Mouse (Mus musculus) MEL (cell line): ENCODE data around the gene Cfap69.

ENCODE experiments used
- CTCF ChIP-seq, 3 experiments: IDR thresholded peaks in 2 of 3; conservative IDR thresholded peaks in 1 of 3; 2 replicates each; pipeline ENCODE4 v1.5.1; 2011 to 2012; ENCODE audit warnings: low read length in 3 of 3, low read depth in 2 of 3, mild to moderate bottlenecking in 2 of 3, improper control_type of control experiment in 1 of 3, inconsistent platforms in 1 of 3, mixed read lengths in 1 of 3, moderate library complexity in 1 of 3; ENCODE audit not compliant: control insufficient read depth in 1 of 3, insufficient read depth in 1 of 3, poor library complexity in 1 of 3, severe bottlenecking in 1 of 3
- EP300 ChIP-seq, 2 experiments: IDR thresholded peaks; 2 replicates each; pipeline ENCODE4 v1.6.1; 2011; ENCODE audit warnings: improper control_type of control experiment in 2 of 2, low read length in 2 of 2, low read depth in 1 of 2, mild to moderate bottlenecking in 1 of 2
- POLR2A ChIP-seq, 2 experiments: IDR thresholded peaks; 2 replicates each; pipeline ENCODE4 v1.6.1; 2011 to 2012; ENCODE audit warnings: low read length in 2 of 2, mild to moderate bottlenecking in 2 of 2, control low read depth in 1 of 2, improper control_type of control experiment in 1 of 2, low read depth in 1 of 2, moderate library complexity in 1 of 2; ENCODE audit not compliant: control insufficient read depth in 1 of 2, insufficient read depth in 1 of 2, poor library complexity in 1 of 2
- USF2 ChIP-seq, 2 experiments: IDR thresholded peaks; 2 replicates each; pipeline ENCODE4 v1.6.1; 2011 to 2012; ENCODE audit warnings: improper control_type of control experiment in 2 of 2, low read length in 2 of 2, borderline replicate concordance in 1 of 2, inconsistent platforms in 1 of 2, low read depth in 1 of 2, mild to moderate bottlenecking in 1 of 2; ENCODE audit not compliant: insufficient read depth in 1 of 2

- no peak for TF ChIP-seq EP300 (IDR thresholded peaks at IDR 0.05; ENCODE audit: low read depth in 1 of 2, low read length in 2 of 2)
- TF ChIP-seq CTCF (IDR thresholded peaks at IDR 0.05 in 2 of 3, conservative IDR thresholded peaks at IDR 0.05 in 1 of 3; ENCODE audit: control insufficient read depth in 1 of 3, insufficient read depth in 1 of 3, low read depth in 2 of 3, low read length in 3 of 3, poor library complexity in 1 of 3, severe bottlenecking in 1 of 3), result no peak
- TF ChIP-seq USF2 (IDR thresholded peaks at IDR 0.05; ENCODE audit: borderline replicate concordance in 1 of 2, insufficient read depth in 1 of 2, low read depth in 1 of 2, low read length in 2 of 2), result no peak
- no peak for TF ChIP-seq POLR2A (IDR thresholded peaks at IDR 0.05; ENCODE audit: control insufficient read depth in 1 of 2, insufficient read depth in 1 of 2, low read depth in 1 of 2, low read length in 2 of 2, poor library complexity in 1 of 2)
These were observed 25.0 kb upstream of the Cfap69 start for GRCm38 (mm10) chr5:5688945-5689540.
